Mouse (Mus musculus): ENCODE measurements around the gene Ocrl.

Ocrl gene

DNA sequence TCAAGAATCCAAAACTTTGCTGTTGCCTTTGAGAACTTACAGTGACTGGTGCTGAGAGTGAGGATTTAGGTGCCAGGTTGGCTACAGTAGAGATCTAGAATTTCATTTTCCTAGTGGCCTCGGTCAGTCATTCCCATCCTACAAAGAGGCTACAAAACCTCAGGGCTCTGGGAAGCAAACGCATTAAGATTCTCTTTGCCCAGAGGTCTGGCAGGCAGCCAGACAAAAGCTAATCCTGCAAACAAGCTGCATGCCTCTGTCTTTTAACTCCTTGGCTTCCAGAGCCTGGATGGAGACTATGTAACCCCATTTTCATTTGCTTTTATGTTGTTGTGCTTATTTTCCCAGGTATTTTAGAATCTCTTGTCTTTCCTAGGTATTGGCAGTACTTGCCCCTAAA lies 25.6 kb downstream of the Ocrl start:
- no peaks in the 10 kb centered on the region for H3K27me3 ChIP-seq (ENCODE audit: control insufficient read depth, insufficient read depth, low read length, poor library complexity, severe bottlenecking)
- no peaks in the 10 kb centered on the region for H3K36me3 ChIP-seq (ENCODE audit: control insufficient read depth, insufficient read depth, low read length, poor library complexity, severe bottlenecking)
- DNase-seq (ENCODE audit: low read depth, low spot score) = no peak

DNA sequence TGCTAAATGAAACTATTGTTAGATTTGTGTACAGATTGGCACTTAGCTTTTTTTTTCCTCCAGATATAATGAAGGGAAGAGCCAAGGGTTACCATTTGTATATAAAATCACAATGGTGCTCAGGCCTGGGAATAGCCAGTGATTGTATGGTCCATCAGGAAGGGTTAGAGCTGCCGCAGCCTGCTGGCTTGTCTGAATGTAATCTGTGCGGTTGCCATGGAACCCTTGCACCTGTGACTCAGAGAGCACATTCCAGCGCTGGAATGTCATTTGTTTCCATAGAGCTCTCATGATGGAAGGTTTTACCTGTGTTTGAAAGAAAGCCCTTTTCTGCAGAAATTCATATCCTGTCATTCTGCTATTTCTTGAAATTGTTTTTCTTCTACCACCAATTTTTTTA lies 37.5 kb downstream of the Ocrl start:
- H3K27me3 ChIP-seq (ENCODE audit: control insufficient read depth, insufficient read depth, low read length, poor library complexity, severe bottlenecking) = no peaks in the 10 kb centered on the region
- no peak for DNase-seq (ENCODE audit: low read depth, low spot score)
- H3K36me3 ChIP-seq (ENCODE audit: control insufficient read depth, insufficient read depth, low read length, poor library complexity, severe bottlenecking) = no peaks in the 10 kb centered on the region

- H3K27me3 ChIP-seq (ENCODE audit: control insufficient read depth, insufficient read depth, low read length, poor library complexity, severe bottlenecking) = no peaks in the 10 kb centered on the region
- H3K36me3 ChIP-seq (ENCODE audit: control insufficient read depth, insufficient read depth, low read length, poor library complexity, severe bottlenecking) = no peaks in the 10 kb centered on the region
- no peak for DNase-seq (ENCODE audit: low read depth, low spot score)
These were observed 50.4 kb downstream of the Ocrl start for GRCm38 (mm10) chrX:47962579-47962978.

DNA sequence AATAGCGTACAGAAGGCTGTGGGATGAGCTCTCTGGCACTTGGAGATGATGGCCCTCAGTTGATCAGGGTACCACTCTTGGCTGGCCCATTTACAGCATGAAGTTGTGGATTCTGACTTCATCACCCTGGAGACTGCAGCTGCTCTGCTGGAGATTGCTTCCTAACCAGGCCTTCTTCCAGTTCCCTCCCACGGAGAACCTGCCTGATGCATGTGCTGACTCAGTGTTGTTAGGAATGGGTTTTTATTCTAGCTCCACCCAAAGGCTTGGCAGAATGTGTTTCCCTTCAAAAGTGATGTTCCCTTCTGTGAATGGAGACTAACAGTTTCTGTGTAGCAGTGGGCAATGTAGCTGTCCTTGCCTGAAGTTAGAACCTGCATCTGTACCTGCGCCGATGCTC lies 58.2 kb downstream of the Ocrl start:
- no peak for DNase-seq (ENCODE audit: low read depth, low spot score)
- Histone ChIP-seq H3K36me3 (ENCODE audit: control insufficient read depth, insufficient read depth, low read length, poor library complexity, severe bottlenecking) (no peaks in the 10 kb centered on the region), H3K27me3 (ENCODE audit: control insufficient read depth, insufficient read depth, low read length, poor library complexity, severe bottlenecking) (no peaks in the 10 kb centered on the region)

GRCm38 (mm10) chrX:47970864-47971263 lies 58.7 kb downstream of the Ocrl start:
- Histone ChIP-seq H3K27me3 (ENCODE audit: control insufficient read depth, insufficient read depth, low read length, poor library complexity, severe bottlenecking) (no peaks in the 10 kb centered on the region), H3K36me3 (ENCODE audit: control insufficient read depth, insufficient read depth, low read length, poor library complexity, severe bottlenecking) (no peaks in the 10 kb centered on the region)
- DNase-seq (ENCODE audit: low read depth, low spot score) = no peak

- no peak for DNase-seq (ENCODE audit: low read depth, low spot score)
- Histone ChIP-seq H3K36me3 (ENCODE audit: control insufficient read depth, insufficient read depth, low read length, poor library complexity, severe bottlenecking) (no peaks in the 10 kb centered on the region), H3K27me3 (ENCODE audit: control insufficient read depth, insufficient read depth, low read length, poor library complexity, severe bottlenecking) (no peaks in the 10 kb centered on the region)
These were observed 59.4 kb downstream of the Ocrl start for GRCm38 (mm10) chrX:47971366-47972128.

DNA sequence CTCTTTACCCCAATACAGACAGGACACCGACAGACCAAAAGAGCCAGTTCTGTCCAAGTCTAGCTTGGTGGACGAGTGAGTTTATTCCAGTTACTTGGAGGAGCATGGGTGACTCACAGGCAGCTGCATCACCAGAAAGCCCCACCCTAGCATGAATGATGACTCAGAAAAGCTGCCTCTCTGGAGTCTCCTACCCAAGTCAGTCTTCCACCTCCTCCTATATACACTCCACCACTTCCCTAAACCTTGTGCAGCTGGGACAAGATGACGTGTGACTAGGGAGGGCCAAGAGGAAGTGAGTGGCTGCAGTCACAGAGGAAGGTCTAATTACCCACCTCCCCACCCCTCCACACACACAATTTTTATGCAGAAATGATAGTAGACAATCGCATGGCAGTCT lies 64.4 kb downstream of the Ocrl start:
- DNase-seq (ENCODE audit: low read depth, low spot score) = peak; percentile 7
- H3K36me3 ChIP-seq (ENCODE audit: control insufficient read depth, insufficient read depth, low read length, poor library complexity, severe bottlenecking) = no peaks in the 10 kb centered on the region

DNA sequence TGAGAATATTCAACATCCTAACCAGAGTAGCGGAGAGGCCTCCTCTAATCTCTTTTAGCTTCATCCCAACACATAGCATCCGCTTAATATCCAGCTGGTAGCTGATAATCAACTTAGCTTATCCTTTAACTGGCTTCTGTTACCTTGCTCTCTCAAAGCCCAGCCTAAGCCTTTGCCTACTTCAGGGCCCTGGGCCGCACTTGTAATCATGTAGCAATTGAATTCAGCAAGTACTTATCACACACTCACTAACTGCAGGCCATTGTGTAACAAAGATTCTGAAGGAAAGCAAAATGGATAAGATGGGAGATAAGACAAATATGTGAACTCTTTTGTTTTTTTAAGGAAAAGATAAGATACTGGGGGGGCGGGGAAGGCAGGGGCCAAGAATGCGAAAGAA lies 64.9 kb downstream of the Ocrl start:
- DNase-seq (ENCODE audit: low read depth, low spot score) = no peak
- H3K27me3 ChIP-seq (ENCODE audit: control insufficient read depth, insufficient read depth, low read length, poor library complexity, severe bottlenecking) = no peaks in the 10 kb centered on the region
- H3K36me3 ChIP-seq (ENCODE audit: control insufficient read depth, insufficient read depth, low read length, poor library complexity, severe bottlenecking) = no peaks in the 10 kb centered on the region

More for the DNA sequence above, 64.4 kb downstream of the Ocrl start:
- no peaks in the 10 kb centered on the region for H3K27me3 ChIP-seq (ENCODE audit: control insufficient read depth, insufficient read depth, low read length, poor library complexity, severe bottlenecking)

DNA sequence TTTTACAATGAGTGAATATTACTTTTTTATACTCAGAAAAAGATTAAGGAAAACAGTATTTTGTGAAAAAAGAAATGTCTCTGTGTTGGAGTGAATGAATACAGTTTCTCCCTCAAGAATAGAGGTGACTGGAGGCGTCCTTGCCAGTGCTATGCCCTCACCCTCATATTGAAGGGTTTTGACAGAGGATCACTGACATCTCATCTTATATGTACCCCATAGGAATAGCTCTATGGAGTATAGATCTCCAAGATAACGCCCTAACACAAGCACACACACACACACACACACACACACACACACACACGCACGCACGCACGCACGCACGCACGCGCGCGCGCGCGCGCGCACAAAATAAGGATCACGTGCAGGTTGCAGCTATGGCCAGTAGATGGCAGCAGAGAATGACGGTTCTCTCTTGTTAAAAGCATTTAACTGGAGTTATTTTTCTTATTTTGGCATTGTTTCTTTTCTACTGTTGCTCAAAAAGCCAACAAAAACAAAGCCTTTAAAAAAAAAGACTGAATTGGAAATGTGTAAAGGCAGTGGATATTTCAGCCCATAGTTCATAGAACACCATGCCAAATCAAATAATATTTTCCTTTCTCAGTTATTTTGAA lies 72.9 kb downstream of the Ocrl start:
- Histone ChIP-seq H3K27me3 (ENCODE audit: control insufficient read depth, insufficient read depth, low read length, poor library complexity, severe bottlenecking) (no peaks in the 10 kb centered on the region), H3K36me3 (ENCODE audit: control insufficient read depth, insufficient read depth, low read length, poor library complexity, severe bottlenecking) (no peaks in the 10 kb centered on the region)
- peak; percentile 69 for DNase-seq (ENCODE audit: low read depth, low spot score)

- no peaks in the 10 kb centered on the region for H3K27me3 ChIP-seq (ENCODE audit: control insufficient read depth, insufficient read depth, low read length, poor library complexity, severe bottlenecking)
- H3K36me3 ChIP-seq (ENCODE audit: control insufficient read depth, insufficient read depth, low read length, poor library complexity, severe bottlenecking) = no peaks in the 10 kb centered on the region
- DNase-seq (ENCODE audit: low read depth, low spot score) = no peak
These were observed 75.8 kb downstream of the Ocrl start for GRCm38 (mm10) chrX:47988024-47988423.

- Histone ChIP-seq H3K36me3 (ENCODE audit: control insufficient read depth, insufficient read depth, low read length, poor library complexity, severe bottlenecking) (no peaks in the 10 kb centered on the region), H3K27me3 (ENCODE audit: control insufficient read depth, insufficient read depth, low read length, poor library complexity, severe bottlenecking) (no peaks in the 10 kb centered on the region)
- DNase-seq (ENCODE audit: low read depth, low spot score) = peak; percentile 81
These were observed 80.4 kb downstream of the Ocrl start for GRCm38 (mm10) chrX:47992606-47993005.

- no peaks in the 10 kb centered on the region for H3K27me3 ChIP-seq (ENCODE audit: control insufficient read depth, insufficient read depth, low read length, poor library complexity, severe bottlenecking)
- DNase-seq (ENCODE audit: low read depth, low spot score) = peak; percentile 28
- H3K36me3 ChIP-seq (ENCODE audit: control insufficient read depth, insufficient read depth, low read length, poor library complexity, severe bottlenecking) = no peaks in the 10 kb centered on the region
These were observed 86.2 kb downstream of the Ocrl start for GRCm38 (mm10) chrX:47998412-47998811.

GRCm38 (mm10) chrX:48001151-48001550 lies 89.0 kb downstream of the Ocrl start:
- Histone ChIP-seq H3K27me3 (ENCODE audit: control insufficient read depth, insufficient read depth, low read length, poor library complexity, severe bottlenecking) (no peaks in the 10 kb centered on the region), H3K36me3 (ENCODE audit: control insufficient read depth, insufficient read depth, low read length, poor library complexity, severe bottlenecking) (no peaks in the 10 kb centered on the region)
- DNase-seq (ENCODE audit: low read depth, low spot score) = no peak

GRCm38 (mm10) chrX:48004786-48005185 lies 92.6 kb downstream of the Ocrl start:
- DNase-seq (ENCODE audit: low read depth, low spot score) = no peak
- H3K27me3 ChIP-seq (ENCODE audit: control insufficient read depth, insufficient read depth, low read length, poor library complexity, severe bottlenecking) = no peaks in the 10 kb centered on the region
- H3K36me3 ChIP-seq (ENCODE audit: control insufficient read depth, insufficient read depth, low read length, poor library complexity, severe bottlenecking) = no peaks in the 10 kb centered on the region

DNA sequence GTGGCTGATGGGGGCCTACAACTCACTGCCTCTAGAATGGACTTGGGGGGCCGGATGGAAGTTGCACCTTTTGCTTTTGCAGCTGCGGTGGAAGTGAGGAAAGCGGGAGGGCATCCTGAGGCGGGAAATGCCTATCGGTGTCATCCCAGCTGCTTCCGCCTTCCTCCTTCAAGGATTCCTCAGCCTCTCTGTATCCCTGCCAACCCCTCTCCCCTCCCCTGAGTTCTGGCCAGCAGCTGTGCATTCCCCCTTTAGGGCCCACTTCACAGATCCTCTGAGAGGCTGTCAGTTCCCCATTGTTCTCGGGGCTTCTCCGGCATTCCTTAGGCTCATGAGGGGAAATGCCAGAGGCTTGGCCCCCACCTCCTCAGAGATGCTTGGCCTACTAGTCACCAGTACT lies 93.9 kb downstream of the Ocrl start:
- DNase-seq (ENCODE audit: low read depth, low spot score) = no peak
- no peaks in the 10 kb centered on the region for H3K36me3 ChIP-seq (ENCODE audit: control insufficient read depth, insufficient read depth, low read length, poor library complexity, severe bottlenecking)
- H3K27me3 ChIP-seq (ENCODE audit: control insufficient read depth, insufficient read depth, low read length, poor library complexity, severe bottlenecking) = no peaks in the 10 kb centered on the region

DNA sequence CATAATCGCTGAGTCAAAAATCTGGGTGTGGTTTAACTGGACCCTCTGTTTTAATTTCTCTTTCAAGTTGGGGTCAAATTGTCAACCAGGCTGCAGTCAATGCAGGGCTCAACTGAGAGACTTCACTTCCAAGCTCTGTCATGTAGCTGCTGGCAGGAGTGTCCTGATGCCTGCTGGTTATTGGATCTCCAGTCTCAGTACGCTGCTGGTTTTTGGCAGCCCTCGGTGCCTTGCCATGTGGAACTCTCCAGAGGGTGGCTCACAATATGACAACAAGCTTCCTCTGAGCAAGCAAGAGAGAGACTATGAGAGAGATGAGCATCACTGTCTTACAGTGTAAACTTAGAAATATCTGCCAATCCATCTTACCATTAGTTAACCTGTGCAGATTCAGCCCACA lies 99.5 kb downstream of the Ocrl start:
- H3K36me3 ChIP-seq (ENCODE audit: control insufficient read depth, insufficient read depth, low read length, poor library complexity, severe bottlenecking) = no peaks in the 10 kb centered on the region
- DNase-seq (ENCODE audit: low read depth, low spot score) = no peak
- no peaks in the 10 kb centered on the region for H3K27me3 ChIP-seq (ENCODE audit: control insufficient read depth, insufficient read depth, low read length, poor library complexity, severe bottlenecking)

Data from splenic B cell, adult 2 months (primary cell).